Mouse (Mus musculus) stomach, embryonic 15.5 days (tissue): ENCODE measurements at regions not wholly inside any gene's neighbourhood (a gene's known extent, or its start where the extent isn't known, plus 50 kb on each side); places are given as distances from the start of the nearest gene placed in this dataset.

ENCODE experiments used
- ATAC-seq: fragments of 200-750 bp; cut with Nextera tagmentation; 2 replicates; pipeline ENCODE4 v1.8.0; 2017; ENCODE audit warnings: low read depth, moderate number of reproducible peaks, moderate TSS enrichment; ENCODE audit not compliant: insufficient read depth, low FRiP score
- H3K27ac ChIP-seq: fragments of 300-500 bp; sonication (generic); 2 replicates; pipeline ENCODE4 v1.5.1; 2015; ENCODE audit warnings: mild to moderate bottlenecking, inconsistent platforms
- H3K27me3 ChIP-seq: fragments of 300-500 bp; sonication (generic); replicated peaks from 2 replicates; pipeline ENCODE4 v1.6.1; 2015; ENCODE audit warnings: inconsistent platforms
- H3K36me3 ChIP-seq: fragments of 300-500 bp; sonication (generic); 2 replicates; pipeline ENCODE4 v1.6.1; 2015; ENCODE audit warnings: inconsistent platforms
- H3K4me1 ChIP-seq: fragments of 300-500 bp; sonication (generic); 2 replicates; pipeline ENCODE4 v1.6.1; 2015; ENCODE audit warnings: inconsistent platforms
- H3K4me2 ChIP-seq: fragments of 300-500 bp; sonication (generic); 2 replicates; pipeline ENCODE4 v1.6.1; 2015; ENCODE audit warnings: mild to moderate bottlenecking, inconsistent platforms
- H3K4me3 ChIP-seq: fragments of 300-500 bp; sonication (generic); replicated peaks from 2 replicates; pipeline ENCODE4 v1.5.1; 2015; ENCODE audit warnings: inconsistent platforms
- H3K9ac ChIP-seq: fragments of 300-500 bp; sonication (generic); 2 replicates; pipeline ENCODE4 v1.6.1; 2015; ENCODE audit warnings: inconsistent platforms
- H3K9me3 ChIP-seq: fragments of 300-500 bp; sonication (generic); 2 replicates; pipeline ENCODE4 v1.6.1; 2016; ENCODE audit warnings: inconsistent platforms
- WGBS: fragments of 180-500 bp; shearing (Covaris S2); methylation state at CpG from one replicate; pipeline ENCODE4 v1.1.7; 2015; 5-methylcytosine and 5-hydroxymethylcytosine counted together

DNA sequence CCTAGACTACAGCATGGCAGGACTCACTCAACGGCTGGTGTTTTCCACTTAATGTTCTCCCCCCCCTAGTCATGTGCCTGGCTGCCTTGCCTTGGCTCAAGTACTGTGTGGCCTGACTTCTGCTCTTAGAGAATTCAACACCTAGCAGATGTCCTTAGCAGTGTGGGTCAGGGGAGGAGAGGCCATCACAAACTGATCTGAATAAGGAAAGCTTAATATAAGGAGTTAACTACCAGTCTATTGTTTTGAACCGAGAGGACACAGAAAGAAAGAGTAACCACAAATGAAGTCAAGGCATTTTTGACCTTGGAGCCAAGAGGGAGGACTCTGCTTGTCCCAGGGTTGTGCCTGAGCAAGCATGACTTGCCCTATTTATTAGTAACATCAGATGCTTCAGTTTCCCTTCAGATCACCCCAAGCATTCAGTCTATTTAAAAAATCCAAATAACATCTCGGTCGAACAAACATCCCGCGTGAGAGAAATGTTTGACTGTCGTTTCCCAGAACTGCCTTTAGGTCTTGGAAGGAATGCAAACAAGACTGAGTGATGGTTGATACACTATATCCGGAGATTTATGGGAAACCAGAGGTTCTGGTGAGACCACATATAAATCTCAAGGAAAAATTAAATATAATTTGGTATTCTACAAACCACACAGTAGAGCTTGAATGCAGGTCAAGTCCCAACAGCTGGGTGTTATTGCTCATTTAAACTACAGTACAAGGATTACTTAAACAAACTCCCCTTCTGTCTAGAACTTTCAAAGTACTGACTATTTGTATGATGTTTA, 58.0 kb upstream of the Map4k3 start:
- no peak; the same call in 1 of the 2 replicates for ATAC-seq
- 31% methylated on average over 8 of the region's 8 CpGs for WGBS
- H3K4me3 ChIP-seq = no peak overlapping the region
- peaks cover 20% of the 10 kb centered on the region; the same call in 1 of the 2 replicates for H3K4me1 ChIP-seq
- H3K27ac ChIP-seq = peak overlapping the region; percentile 73
- H3K4me2 ChIP-seq = no peak overlapping the region
- no peaks in the 10 kb centered on the region for H3K9me3 ChIP-seq
- no peaks in the 10 kb centered on the region for H3K27me3 ChIP-seq
- H3K9ac ChIP-seq = no peak overlapping the region
- no peaks in the 10 kb centered on the region for H3K36me3 ChIP-seq

- Histone ChIP-seq H3K4me3 (no peak overlapping the region), H3K4me1 (peaks cover 20% of the 10 kb centered on the region; the same call in 1 of the 2 replicates), H3K9ac (no peak overlapping the region), H3K4me2 (no peak overlapping the region), H3K9me3 (no peaks in the 10 kb centered on the region), H3K27ac (peak overlapping the region; percentile 73; the same call in 1 of the 2 replicates), H3K27me3 (no peaks in the 10 kb centered on the region), H3K36me3 (no peaks in the 10 kb centered on the region)
- ATAC-seq = no peak
- WGBS = 72% methylated on average over 8 of the region's 8 CpGs
These were observed 57.2 kb upstream of the Map4k3 start for GRCm38 (mm10) chr17:80785476-80785875.

DNA sequence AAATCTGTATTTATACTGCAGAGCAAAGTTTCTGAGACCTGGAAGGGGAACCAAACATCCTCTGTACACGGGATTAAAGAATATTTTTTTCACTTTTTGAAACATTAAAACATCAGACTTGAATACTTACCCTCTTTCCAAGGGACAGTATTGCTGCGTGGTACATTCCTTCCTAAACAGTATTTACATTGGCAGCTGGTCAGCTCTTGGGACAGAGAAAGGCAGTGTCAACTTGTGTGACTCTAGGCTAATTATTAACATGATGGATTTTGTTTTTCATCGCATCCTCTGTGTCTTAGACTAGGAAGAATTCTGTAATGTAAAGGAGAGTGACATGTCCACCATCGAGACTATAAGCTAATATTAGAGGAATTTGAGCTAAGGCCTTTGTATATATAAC, 56.8 kb upstream of the Map4k3 start:
- no peak for ATAC-seq

GRCm38 (mm10) chr17:80782233-80782632, 53.9 kb upstream of the Map4k3 start:
- 31% methylated on average over 1 of the region's 1 CpGs for WGBS
- H3K36me3 ChIP-seq = no peaks in the 10 kb centered on the region
- H3K4me1 ChIP-seq = peaks cover 20% of the 10 kb centered on the region; the same call in 1 of the 2 replicates
- H3K9me3 ChIP-seq = no peaks in the 10 kb centered on the region
- H3K27me3 ChIP-seq = no peaks in the 10 kb centered on the region
- no peak overlapping the region for H3K4me2 ChIP-seq
- H3K9ac ChIP-seq = no peak overlapping the region
- H3K27ac ChIP-seq = no peak overlapping the region
- ATAC-seq = no peak
- no peak overlapping the region for H3K4me3 ChIP-seq

More for the DNA sequence above, 56.8 kb upstream of the Map4k3 start:
- Histone ChIP-seq H3K9me3 (no peaks in the 10 kb centered on the region), H3K36me3 (no peaks in the 10 kb centered on the region), H3K27me3 (no peaks in the 10 kb centered on the region), H3K4me2 (no peak overlapping the region), H3K4me3 (no peak overlapping the region), H3K27ac (no peak overlapping the region; the same call in 1 of the 2 replicates), H3K4me1 (peaks cover 20% of the 10 kb centered on the region; the same call in 1 of the 2 replicates), H3K9ac (no peak overlapping the region)
- 30% methylated on average over 4 of the region's 4 CpGs for WGBS

- no peaks in the 10 kb centered on the region for H3K9me3 ChIP-seq
- H3K27ac ChIP-seq = no peak overlapping the region
- H3K4me3 ChIP-seq = no peak overlapping the region
- no peak overlapping the region for H3K9ac ChIP-seq
- no peak overlapping the region for H3K4me2 ChIP-seq
- no peaks in the 10 kb centered on the region for H3K36me3 ChIP-seq
- peaks cover 16% of the 10 kb centered on the region; the same call in 1 of the 2 replicates for H3K4me1 ChIP-seq
- no peaks in the 10 kb centered on the region for H3K27me3 ChIP-seq
- ATAC-seq = no peak
- WGBS = 92% methylated on average over 12 of the region's 12 CpGs
These were observed 53.3 kb upstream of the Map4k3 start for GRCm38 (mm10) chr17:80781621-80782020.

DNA sequence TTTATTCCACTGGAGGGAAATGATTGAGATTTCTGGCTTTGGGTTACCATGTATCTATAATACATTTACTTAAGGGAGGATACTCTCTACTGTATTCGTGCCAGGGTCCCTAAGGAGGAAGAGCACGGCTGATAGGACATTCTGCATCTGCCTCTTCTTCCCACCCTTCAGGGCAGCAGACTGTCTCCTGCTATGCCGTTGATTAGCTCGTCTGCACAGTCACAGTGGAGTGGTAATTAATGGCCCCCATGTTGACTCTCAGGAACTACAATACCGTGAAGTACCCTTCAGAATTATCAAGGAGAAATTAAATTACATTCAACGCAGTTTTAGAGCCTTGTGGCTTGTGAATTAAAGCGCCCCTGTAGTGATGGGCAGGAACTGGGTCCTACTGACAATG, 52.0 kb upstream of the Map4k3 start:
- no peaks in the 10 kb centered on the region for H3K36me3 ChIP-seq
- H3K4me1 ChIP-seq = peaks cover 6% of the 10 kb centered on the region; the same call in 1 of the 2 replicates
- WGBS = 63% methylated on average over 7 of the region's 7 CpGs
- no peaks in the 10 kb centered on the region for H3K9me3 ChIP-seq
- no peak overlapping the region for H3K4me3 ChIP-seq
- no peak overlapping the region for H3K9ac ChIP-seq
- no peak overlapping the region for H3K4me2 ChIP-seq
- H3K27ac ChIP-seq = peak overlapping the region; percentile 48
- ATAC-seq = no peak
- H3K27me3 ChIP-seq = no peaks in the 10 kb centered on the region

GRCm38 (mm10) chr17:80779782-80780181, 51.5 kb upstream of the Map4k3 start:
- ATAC-seq = no peak
- Histone ChIP-seq H3K27me3 (no peaks in the 10 kb centered on the region), H3K4me2 (no peak overlapping the region), H3K4me1 (0 out of 2 replicates have a peak, but pooled peaks cover 1% of the 10 kb centered on the region), H3K36me3 (no peaks in the 10 kb centered on the region), H3K9me3 (no peaks in the 10 kb centered on the region), H3K9ac (no peak overlapping the region), H3K4me3 (no peak overlapping the region), H3K27ac (peak overlapping the region; percentile 48)
- 45% methylated on average over 6 of the region's 6 CpGs for WGBS
